In genomic region chr11:110657854-110658253, GRCm38 (mm10) we compare ENCODE assay signal across 21 mouse cellular contexts.
"Had no signal": no experiment of that assay in that cellular context is flagged by ENCODE, and none has a peak within 500 bp of the region (broad histone marks: within the 10 kb centered on the region; RNA-seq: fewer than 3 reads in every experiment).

No protein-coding gene starts in this region.

- ATAC-seq: hindbrain, embryonic 16.5 days; inflammation-experienced regulatory T-cells, adult 6 months; intestine, embryonic 15.5 days; intestine, postnatal 0 days; liver, postnatal 0 days had no signal

- H3K4me3 ChIP-seq: gastrocnemius, adult 2 months; heart, adult 2 months; hindbrain, embryonic 10.5 days; hindbrain, embryonic 12.5 days; intestine, embryonic 15.5 days; layer of hippocampus, adult 2 months; liver, embryonic 13.5 days; liver, embryonic 15.5 days had no signal

- H3K9ac ChIP-seq: hindbrain, embryonic 12.5 days; hindbrain, embryonic 14.5 days; intestine, embryonic 15.5 days; liver, embryonic 13.5 days; liver, embryonic 15.5 days; liver, postnatal 0 days had no signal

- H3K27me3 ChIP-seq: hindbrain, embryonic 12.5 days; intestine, embryonic 15.5 days; liver, embryonic 13.5 days; liver, embryonic 15.5 days had no signal

- DNase-seq: gastrocnemius, adult 2 months; gastrocnemius, postnatal 10 days; gastrocnemius, postnatal 25 days; heart, adult 2 months; kidney, adult 18-20 months; kidney, adult 8-10 months; kidney, postnatal 10 days; kidney, postnatal 25 days; liver, embryonic 13.5 days; liver, postnatal 0 days; lung, adult 2 months had no signal

- H3K4me2 ChIP-seq: heart, embryonic 11.5 days; hindbrain, embryonic 12.5 days; hindbrain, embryonic 14.5 days; intestine, embryonic 15.5 days; liver, embryonic 13.5 days; liver, embryonic 15.5 days had no signal

- H3K27ac ChIP-seq: gastrocnemius, adult 2 months; heart, adult 2 months; hindbrain, embryonic 10.5 days; hindbrain, embryonic 12.5 days; hindbrain, embryonic 14.5 days; intestine, embryonic 15.5 days; layer of hippocampus, adult 2 months; liver, embryonic 13.5 days; liver, embryonic 15.5 days had no signal

- H3K4me1 ChIP-seq: hindbrain, embryonic 12.5 days; intestine, embryonic 15.5 days; liver, embryonic 13.5 days; liver, embryonic 15.5 days had no signal

- H3K9me3 ChIP-seq: hindbrain, embryonic 10.5 days; hindbrain, embryonic 12.5 days; intestine, embryonic 15.5 days; liver, embryonic 13.5 days; liver, embryonic 15.5 days had no signal

- H3K36me3 ChIP-seq: hindbrain, embryonic 10.5 days; hindbrain, embryonic 12.5 days; intestine, embryonic 15.5 days; liver, embryonic 13.5 days; liver, embryonic 15.5 days had no signal
